Mouse (Mus musculus) heart, adult 2 months (tissue): ENCODE results near the gene Gm21903.
"Not testable (repeated sequence)": the region's sequence is repeated elsewhere in the genome, so short reads cannot be mapped to it uniquely, and the experiment has no call there.

Experiments used
- CTCF ChIP-seq: fragments of 200-600 bp; IDR thresholded peaks from 2 replicates; pipeline ENCODE4 v1.8.1; 2022; ENCODE audit warnings: antibody characterized with exemption, mild to moderate bottlenecking, moderate library complexity
- POLR2A ChIP-seq: fragments of 200-500 bp; IDR thresholded peaks from 2 replicates; pipeline ENCODE4 v1.6.1; 2011; ENCODE audit warnings: mild to moderate bottlenecking, low read depth, low read length, control low read depth; ENCODE audit not compliant: insufficient read depth

DNA sequence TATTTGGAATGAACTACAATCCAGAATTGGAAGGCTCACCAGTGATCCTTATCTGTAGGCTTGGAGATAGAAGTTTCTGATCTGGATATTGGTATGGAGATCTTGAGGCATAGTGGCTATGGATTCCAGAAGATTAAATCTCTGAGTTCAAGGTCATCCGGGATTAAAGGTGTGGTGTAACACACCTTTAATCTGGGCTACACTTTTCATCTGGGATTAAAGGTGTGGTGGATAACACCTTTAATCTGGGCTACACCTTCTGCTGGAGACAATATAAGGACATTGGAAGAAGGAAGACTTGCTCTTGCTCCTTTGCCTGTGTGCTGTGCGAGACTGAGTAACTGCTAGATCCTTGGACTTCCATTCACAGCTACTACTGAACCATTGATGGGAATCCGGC lies 6.7 kb downstream of the Gm21903 start, which contains the start of gene Esp24:
- not testable (repeated sequence) for TF ChIP-seq CTCF, POLR2A
